Comparison of ENCODE assay signal across 8 mouse cellular contexts in the genomic region with DNA sequence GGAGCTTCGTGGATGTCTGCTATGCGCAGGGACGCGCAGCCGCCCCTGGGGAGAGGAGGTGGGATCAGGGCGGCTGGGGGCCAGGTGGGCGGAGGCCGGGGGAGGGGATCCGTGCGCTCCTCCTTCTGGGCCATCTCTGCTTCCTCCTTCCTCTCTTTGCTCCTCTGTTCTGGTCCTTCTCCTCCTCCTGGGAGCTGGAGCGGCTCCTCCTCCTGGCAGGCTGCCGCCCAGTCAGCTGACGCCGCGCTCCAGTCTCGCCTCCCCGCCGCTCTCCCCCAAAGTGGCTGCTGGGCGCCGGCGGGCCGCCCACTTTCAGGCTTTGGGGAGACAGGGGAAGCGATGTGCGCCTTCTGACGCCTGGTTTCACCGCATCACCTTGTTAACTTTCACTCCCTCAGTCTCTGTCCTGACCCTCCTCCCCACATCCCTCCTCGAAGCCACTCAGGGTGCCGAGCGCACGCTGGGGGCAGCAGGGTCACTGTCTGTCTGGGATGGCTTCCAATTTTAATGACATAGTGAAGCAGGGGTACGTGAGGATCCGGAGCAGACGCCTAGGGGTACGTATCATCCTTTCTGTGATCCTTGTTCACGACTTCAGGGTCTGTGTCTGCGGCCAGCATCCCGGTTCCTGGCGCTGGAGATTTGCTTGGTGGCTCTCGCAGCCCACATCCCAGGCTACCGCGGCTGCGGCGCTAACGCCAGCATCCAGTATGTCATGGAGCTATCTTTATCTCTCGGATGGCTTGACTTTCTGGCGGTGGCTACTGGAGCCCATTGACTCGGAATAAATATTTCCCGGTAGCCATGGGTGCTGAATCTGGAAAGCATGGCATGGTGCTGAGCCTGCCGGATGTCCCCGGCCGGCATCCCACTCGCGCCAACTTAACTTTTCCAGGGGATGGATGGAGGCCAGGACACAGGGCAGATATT. TPM values are rescaled to one million over a fixed set of nuclear protein-coding genes. Genes with fewer than 3 reads are reported as not detected.
DNase-seq lines count a peak whose midpoint lies in the region; ATAC-seq and TF ChIP-seq lines count a peak whose summit lies in the region.

Dok5 (plus strand) TSS at position 176 of the 930 bp plus-strand sequence.

- peaks cover 15% of the 10 kb centered on the region for H3K4me1 ChIP-seq in embryonic facial prominence, embryonic 15.5 days
- peaks cover 15% of the 10 kb centered on the region; the same call in 1 of the 2 replicates for H3K4me1 ChIP-seq in heart, embryonic 11.5 days (ENCODE audit: control insufficient read depth, insufficient read depth, low read length)
- H3K4me1 ChIP-seq in kidney, postnatal 0 days (replicated peaks; ENCODE audit: insufficient read depth, low read length), result 0 out of 2 replicates have a peak, but pooled peaks cover 3% of the 10 kb centered on the region
- H3K4me1 ChIP-seq in limb, embryonic 14.5 days (ENCODE audit: control insufficient read depth, insufficient read depth, low read length), result peaks cover 6% of the 10 kb centered on the region
- H3K4me1 ChIP-seq in midbrain, postnatal 0 days (ENCODE audit: insufficient read depth, low read length), result no peaks in the 10 kb centered on the region

- H3K4me3 ChIP-seq in embryonic facial prominence, embryonic 15.5 days (replicated peaks), result peak within 1 kb of the TSS; percentile 56
- peak within 1 kb of the TSS; percentile 58 for H3K4me3 ChIP-seq in heart, embryonic 11.5 days (ENCODE audit: low read depth, low read length)
- peak within 1 kb of the TSS; percentile 42 for H3K4me3 ChIP-seq in kidney, postnatal 0 days (replicated peaks; ENCODE audit: low read depth, low read length)
- H3K4me3 ChIP-seq in limb, embryonic 14.5 days (replicated peaks; ENCODE audit: low read length), result peak within 1 kb of the TSS; percentile 52
- peak within 1 kb of the TSS; percentile 55 for H3K4me3 ChIP-seq in midbrain, postnatal 0 days (ENCODE audit: low read depth, low read length)

- H3K9ac ChIP-seq in embryonic facial prominence, embryonic 15.5 days, result peak within 1 kb of the TSS; percentile 24
- H3K9ac ChIP-seq in heart, embryonic 11.5 days (ENCODE audit: low read depth, low read length), result peak within 1 kb of the TSS; percentile 72
- H3K9ac ChIP-seq in kidney, postnatal 0 days (ENCODE audit: low read depth, low read length), result 0 out of 2 replicates have a peak within 1 kb of the TSS, but pooled peaks have one; percentile 23
- H3K9ac ChIP-seq in limb, embryonic 14.5 days (ENCODE audit: low read depth, low read length, severe bottlenecking), result peak within 1 kb of the TSS; percentile 53
- peak within 1 kb of the TSS; percentile 54 for H3K9ac ChIP-seq in midbrain, postnatal 0 days (replicated peaks; ENCODE audit: low read length, poor library complexity, severe bottlenecking)

- peak; percentile 95 for DNase-seq in brain, embryonic 14.5 days (ENCODE audit: low read depth)
- DNase-seq in kidney, postnatal 0 days (ENCODE audit: low spot score), result peak; percentile 77
- peak; percentile 79 for DNase-seq in limb, embryonic 14.5 days (ENCODE audit: low spot score)
- peak; percentile 84 for DNase-seq in midbrain, postnatal 0 days (ENCODE audit: low spot score)
- peak; percentile 47 for DNase-seq in testis, postnatal 14 days (ENCODE audit: low spot score)

- no peak for TF ChIP-seq CTCF in brain, embryonic 14.5 days (IDR thresholded peaks at IDR 0.05; ENCODE audit: borderline replicate concordance, extremely low read depth, insufficient read depth, insufficient read length)
- no peak for TF ChIP-seq CTCF in kidney, postnatal 0 days (IDR thresholded peaks at IDR 0.05; ENCODE audit: low read depth)
- TF ChIP-seq CTCF in midbrain, postnatal 0 days (IDR thresholded peaks at IDR 0.05), result peak; percentile 25

- H3K27me3 ChIP-seq in embryonic facial prominence, embryonic 15.5 days, result no peaks in the 10 kb centered on the region
- peaks cover 5% of the 10 kb centered on the region; the same call in 1 of the 2 replicates for H3K27me3 ChIP-seq in heart, embryonic 11.5 days (ENCODE audit: control insufficient read depth, insufficient read depth, low read length)
- peaks cover 10% of the 10 kb centered on the region for H3K27me3 ChIP-seq in kidney, postnatal 0 days (ENCODE audit: insufficient read depth, low read length)
- peaks cover 18% of the 10 kb centered on the region; the same call in 1 of the 2 replicates for H3K27me3 ChIP-seq in limb, embryonic 14.5 days (ENCODE audit: control insufficient read depth, insufficient read depth, low read length)
- no peaks in the 10 kb centered on the region for H3K27me3 ChIP-seq in midbrain, postnatal 0 days (ENCODE audit: insufficient read depth, low read length)

- peak; percentile 86 for ATAC-seq in embryonic facial prominence, embryonic 15.5 days (ENCODE audit: insufficient number of reproducible peaks, low FRiP score, low TSS enrichment, low read depth)
- ATAC-seq in heart, embryonic 11.5 days (replicated peaks; ENCODE audit: insufficient number of reproducible peaks, low FRiP score, low TSS enrichment), result peak; percentile 72
- peak; percentile 60 for ATAC-seq in kidney, postnatal 0 days (replicated peaks; ENCODE audit: low FRiP score, low read depth)
- ATAC-seq in limb, embryonic 14.5 days (ENCODE audit: low FRiP score, low read depth), result peak; percentile 87
- ATAC-seq in midbrain, postnatal 0 days (ENCODE audit: low FRiP score), result peak; percentile 87
- no peak for ATAC-seq in activated CD4-positive, CD25-positive, alpha-beta regulatory T cell, adult 4 months

- peak within 1 kb of the TSS; percentile 48; the same call in 1 of the 2 replicates for H3K27ac ChIP-seq in embryonic facial prominence, embryonic 15.5 days (replicated peaks)
- H3K27ac ChIP-seq in heart, embryonic 11.5 days (ENCODE audit: low read depth, low read length), result 0 out of 2 replicates have a peak within 1 kb of the TSS, but pooled peaks have one; percentile 46
- no peak within 1 kb of the TSS for H3K27ac ChIP-seq in kidney, postnatal 0 days
- H3K27ac ChIP-seq in limb, embryonic 14.5 days (replicated peaks; ENCODE audit: low read depth, low read length), result no peak within 1 kb of the TSS
- H3K27ac ChIP-seq in midbrain, postnatal 0 days (ENCODE audit: low read depth, low read length), result peak within 1 kb of the TSS; percentile 72

- no peaks in the 10 kb centered on the region for H3K36me3 ChIP-seq in embryonic facial prominence, embryonic 15.5 days
- H3K36me3 ChIP-seq in heart, embryonic 11.5 days (ENCODE audit: control insufficient read depth, insufficient read depth, low read length), result no peaks in the 10 kb centered on the region
- no peaks in the 10 kb centered on the region for H3K36me3 ChIP-seq in kidney, postnatal 0 days (ENCODE audit: insufficient read depth, low read length)
- no peaks in the 10 kb centered on the region for H3K36me3 ChIP-seq in limb, embryonic 14.5 days (ENCODE audit: control insufficient read depth, insufficient read depth, low read length)
- no peaks in the 10 kb centered on the region for H3K36me3 ChIP-seq in midbrain, postnatal 0 days (ENCODE audit: insufficient read depth, low read length)

- no peaks in the 10 kb centered on the region for H3K9me3 ChIP-seq in embryonic facial prominence, embryonic 15.5 days (replicated peaks)
- no peaks in the 10 kb centered on the region for H3K9me3 ChIP-seq in heart, embryonic 11.5 days (replicated peaks; ENCODE audit: control insufficient read depth, low read length)
- H3K9me3 ChIP-seq in kidney, postnatal 0 days (replicated peaks; ENCODE audit: low read length), result no peaks in the 10 kb centered on the region
- no peaks in the 10 kb centered on the region for H3K9me3 ChIP-seq in limb, embryonic 14.5 days (ENCODE audit: control insufficient read depth, low read length)
- no peaks in the 10 kb centered on the region for H3K9me3 ChIP-seq in midbrain, postnatal 0 days (ENCODE audit: low read length)

- peak within 1 kb of the TSS; percentile 92 for H3K4me2 ChIP-seq in embryonic facial prominence, embryonic 15.5 days (replicated peaks)
- peak within 1 kb of the TSS; percentile 89 for H3K4me2 ChIP-seq in heart, embryonic 11.5 days
- peak within 1 kb of the TSS; percentile 81 for H3K4me2 ChIP-seq in kidney, postnatal 0 days (ENCODE audit: low read length)
- peak within 1 kb of the TSS; percentile 94 for H3K4me2 ChIP-seq in limb, embryonic 14.5 days (replicated peaks; ENCODE audit: low read depth, low read length, severe bottlenecking)
- H3K4me2 ChIP-seq in midbrain, postnatal 0 days (ENCODE audit: low read depth, low read length, poor library complexity, severe bottlenecking), result peak within 1 kb of the TSS; percentile 75

- 1% methylated on average over 48 of the region's 53 CpGs for WGBS in embryonic facial prominence, embryonic 15.5 days
- WGBS in heart, embryonic 11.5 days (ENCODE audit: insufficient replicate concordance), result 3% methylated on average over 52 of the region's 53 CpGs
- WGBS in kidney, postnatal 0 days, result 2% methylated on average over 47 of the region's 53 CpGs
- 2% methylated on average over 47 of the region's 53 CpGs for WGBS in limb, embryonic 14.5 days
- WGBS in midbrain, postnatal 0 days, result under 1% methylated on average over 51 of the region's 53 CpGs

- TF ChIP-seq POLR2A in brain, embryonic 14.5 days (IDR thresholded peaks at IDR 0.05; ENCODE audit: borderline replicate concordance, extremely low read depth, insufficient read depth, insufficient read length, poor library complexity, severe bottlenecking), result peak; percentile 32; the same call in 1 of the 2 replicates
- TF ChIP-seq POLR2A in limb, embryonic 14.5 days (IDR thresholded peaks at IDR 0.05; ENCODE audit: borderline replicate concordance, extremely low read depth, insufficient read depth, insufficient read length), result no peak

RNA-seq across cellular contexts. Expression of gene Dok5, which starts in this region (rescaled TPM):
- polyA plus RNA-seq in brain, embryonic 14.5 days (2012; rRNA removed), result 30.6 and 35.0 TPM in 2 replicates
- polyA plus RNA-seq in embryonic facial prominence, embryonic 15.5 days (2015; fragmentation: Nextera tagmentation; extraction: Ambion mirVana), result 12.3 and 14.0 TPM in 2 replicates
- 6.9 and 7.8 TPM in 2 replicates for polyA plus RNA-seq in heart, embryonic 11.5 days (2014; fragmentation: Nextera tagmentation; extraction: Ambion mirVana)
- 0.45 and 0.66 TPM in 2 replicates for polyA plus RNA-seq in kidney, postnatal 0 days (2015; fragmentation: Nextera tagmentation; extraction: Ambion mirVana)
- polyA plus RNA-seq in limb, embryonic 14.5 days (2012; rRNA removed), result 10.8 and 11.2 TPM in 2 replicates
- polyA plus RNA-seq in limb, embryonic 14.5 days (2014; fragmentation: Nextera tagmentation; extraction: Ambion mirVana), result 8.3 and 11.9 TPM in 2 replicates
- total RNA-seq in midbrain, postnatal 0 days (2014; rRNA removed), result 27.0 and 29.3 TPM in 2 replicates
- polyA plus RNA-seq in midbrain, postnatal 0 days (2015; fragmentation: Nextera tagmentation; extraction: Ambion mirVana), result 35.2 and 36.9 TPM in 2 replicates
- polyA plus RNA-seq in activated CD4-positive, CD25-positive, alpha-beta regulatory T cell, adult 4 months (2017; shearing (Covaris generic)), result not detected

Comparison
In these comparisons a context has a peak if more than half of its experiments do, and no peak if none do; other contexts are left out.
1. Peak in DNase-seq, ATAC-seq, H3K4me3 ChIP-seq, H3K9ac ChIP-seq and H3K4me2 ChIP-seq in kidney, postnatal 0 days; RNA of the gene not detected or under 1 TPM.
2. H3K27ac ChIP-seq: peak in embryonic facial prominence, embryonic 15.5 days (single experiment), heart, embryonic 11.5 days (single experiment) and midbrain, postnatal 0 days (single experiment); none in kidney, postnatal 0 days (single experiment) and limb, embryonic 14.5 days (single experiment).
3. Peak in every context shown above with its lines, with median percentiles within 50 percentile points of each other: DNase-seq, H3K4me2 ChIP-seq, H3K4me3 ChIP-seq and H3K9ac ChIP-seq.